Mouse (Mus musculus) CH12.LX (cell line): Measurements from ENCODE around the gene Klf15. TPM values are rescaled to one million over a fixed set of nuclear protein-coding genes. Genes with fewer than 3 reads are reported as not detected.

ENCODE experiments used
- CTCF ChIP-seq, 2 experiments: IDR thresholded peaks in 1 of 2; conservative IDR thresholded peaks in 1 of 2; 2 replicates each; pipeline ENCODE4 v1.5.1; 2011 to 2012; ENCODE audit warnings: low read depth in 2 of 2, low read length in 2 of 2, improper control_type of control experiment in 1 of 2, inconsistent platforms in 1 of 2, mild to moderate bottlenecking in 1 of 2, moderate library complexity in 1 of 2
- MEF2A ChIP-seq: IDR thresholded peaks from 2 replicates; pipeline ENCODE4 v1.6.1; 2014; ENCODE audit warnings: low read depth, mild to moderate bottlenecking, inconsistent platforms, low read length, improper control_type of control experiment, borderline replicate concordance
- polyA plus RNA-seq: library from polyadenylated mRNA; unstranded; fragments of >175 nt; gene quantifications from 2 replicates; pipeline ENCODE4 v1.2.1, GENCODE M21; 2012; ENCODE audit warnings: low read depth; ENCODE audit not compliant: insufficient read length
- total RNA-seq, 2 experiments: library from RNA; depleted of rRNA; stranded (reverse); fragments of 300-350 nt in 1 of 2; fragments of >200 nt in 1 of 2; gene quantifications; 2 replicates each; pipeline ENCODE4 v1.2.3; 2012 to 2014

Gene Klf15
- total and polyA plus RNA-seq, 3 experiments = not detected

GRCm38 (mm10) chr6:90519375-90519774 is 57.0 kb downstream of the Klf15 start (continued):
- TF ChIP-seq CTCF (conservative IDR thresholded peaks at IDR 0.05 in 1 of 2, IDR thresholded peaks at IDR 0.05 in 1 of 2; ENCODE audit: low read depth in 2 of 2, low read length in 2 of 2) = no peak
- no peak for TF ChIP-seq MEF2A

Other genes starting within 250 kb of the Klf15 start
- gene Vmn1r53, start 238.1 kb upstream of the Klf15 start, total RNA-seq (2012; rRNA removed) = not detected in 2 replicates
- not detected in 2 replicates for gene Vmn1r53, start 238.1 kb upstream of the Klf15 start, total RNA-seq (2014; rRNA removed)
- not detected in 2 replicates for gene Vmn1r53, start 238.1 kb upstream of the Klf15 start, polyA plus RNA-seq
- gene Vmn1r54, start 216.3 kb upstream of the Klf15 start, total RNA-seq (2012; rRNA removed) = not detected in 2 replicates
- not detected in 2 replicates for gene Vmn1r54, start 216.3 kb upstream of the Klf15 start, total RNA-seq (2014; rRNA removed)
- not detected in 2 replicates for gene Vmn1r54, start 216.3 kb upstream of the Klf15 start, polyA plus RNA-seq
- not detected in 2 replicates for gene BC048671, start 161.4 kb upstream of the Klf15 start, total RNA-seq (2012; rRNA removed)
- gene BC048671, start 161.4 kb upstream of the Klf15 start, total RNA-seq (2014; rRNA removed) = not detected in 2 replicates
- gene BC048671, start 161.4 kb upstream of the Klf15 start, polyA plus RNA-seq = not detected in 2 replicates
- gene Chst13, start 137.4 kb upstream of the Klf15 start, total RNA-seq (2012; rRNA removed) = 0.08 and 0.13 TPM in 2 replicates
- gene Chst13, start 137.4 kb upstream of the Klf15 start, total RNA-seq (2014; rRNA removed) = not detected in 2 replicates
- gene Chst13, start 137.4 kb upstream of the Klf15 start, polyA plus RNA-seq = not detected in 2 replicates
- gene Uroc1, start 129.3 kb upstream of the Klf15 start, total RNA-seq (2012; rRNA removed) = not detected in 2 replicates
- not detected in 2 replicates for gene Uroc1, start 129.3 kb upstream of the Klf15 start, total RNA-seq (2014; rRNA removed)
- not detected in 2 replicates for gene Uroc1, start 129.3 kb upstream of the Klf15 start, polyA plus RNA-seq
- gene Zxdc, start 93.1 kb upstream of the Klf15 start, total RNA-seq (2012; rRNA removed) = 6.9 and 8.3 TPM in 2 replicates
- 4.3 and 4.7 TPM in 2 replicates for gene Zxdc, start 93.1 kb upstream of the Klf15 start, total RNA-seq (2014; rRNA removed)
- 5.2 and 5.4 TPM in 2 replicates for gene Zxdc, start 93.1 kb upstream of the Klf15 start, polyA plus RNA-seq
- gene Cfap100, start 33.8 kb upstream of the Klf15 start, total RNA-seq (2012; rRNA removed) = not detected in 2 replicates
- gene Cfap100, start 33.8 kb upstream of the Klf15 start, total RNA-seq (2014; rRNA removed) = not detected in 2 replicates
- 0.10 TPM in 1 of 2 replicates, not detected in the other for gene Cfap100, start 33.8 kb upstream of the Klf15 start, polyA plus RNA-seq
- 0.08 and 0.13 TPM in 2 replicates for gene Aldh1l1, start 23.9 kb downstream of the Klf15 start, total RNA-seq (2012; rRNA removed)
- gene Aldh1l1, start 23.9 kb downstream of the Klf15 start, total RNA-seq (2014; rRNA removed) = 0.07 and 0.11 TPM in 2 replicates
- not detected in 2 replicates for gene Aldh1l1, start 23.9 kb downstream of the Klf15 start, polyA plus RNA-seq
- 0.55 and 0.59 TPM in 2 replicates for gene Slc41a3, start 142.1 kb downstream of the Klf15 start, total RNA-seq (2012; rRNA removed)
- 0.15 TPM in 1 of 2 replicates, not detected in the other for gene Slc41a3, start 142.1 kb downstream of the Klf15 start, total RNA-seq (2014; rRNA removed)
- 0.10 TPM in 1 of 2 replicates, not detected in the other for gene Slc41a3, start 142.1 kb downstream of the Klf15 start, polyA plus RNA-seq